Mouse (Mus musculus) kidney, adult 9 months (tissue): ENCODE measurements around the gene Fgfr4.

ENCODE experiments used
- DNase-seq: peaks from one replicate; pipeline ENCODE4 v3.0.0; 2022

The Fgfr4 gene

DNA sequence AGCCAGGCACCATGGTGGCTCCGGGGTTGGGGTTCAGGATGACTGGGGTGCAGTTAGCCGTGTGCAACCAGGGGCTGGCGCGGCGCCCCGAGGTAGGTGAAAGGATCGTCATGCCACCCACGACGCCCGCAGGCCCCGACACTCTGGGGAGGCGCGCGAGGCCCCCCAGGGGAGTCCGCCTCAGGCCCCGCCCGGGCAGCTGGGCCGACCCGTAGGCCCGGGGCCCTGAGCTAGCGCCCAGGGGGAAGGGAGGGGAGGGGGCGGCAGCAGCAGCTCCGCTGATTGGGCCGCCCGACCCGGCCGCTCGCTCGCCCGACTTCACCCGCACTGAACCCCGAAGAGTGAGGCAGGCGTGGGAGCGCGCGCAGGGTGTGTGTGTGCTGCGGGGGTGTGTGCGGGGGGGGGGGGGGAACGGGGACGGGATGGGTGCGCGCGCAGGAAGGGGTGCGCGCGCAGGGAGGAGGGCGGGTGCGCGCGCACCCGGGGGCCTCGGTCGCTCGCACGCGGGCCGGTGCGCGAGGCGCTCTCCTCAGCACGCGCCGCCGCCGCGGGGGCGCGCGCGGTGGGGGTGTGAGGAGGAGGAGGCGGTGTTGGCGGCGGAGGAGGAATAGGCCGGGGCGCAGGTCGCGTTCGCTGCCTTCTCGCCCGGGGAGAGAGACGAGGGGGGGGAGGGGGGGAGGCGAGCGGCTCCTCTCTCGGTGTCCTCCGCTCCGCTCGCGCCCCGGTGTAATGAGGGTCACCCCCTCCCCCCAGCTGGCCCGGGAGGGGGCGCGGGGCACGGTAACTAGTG lies 59.0 kb downstream of the Fgfr4 start:
- DNase-seq: peak; percentile 86

GRCm38 (mm10) chr13:55212011-55212360 lies 59.5 kb downstream of the Fgfr4 start:
- DNase-seq: peak; percentile 65

- DNase-seq: peak; percentile 70
Measured at GRCm38 (mm10) chr13:55212361-55213137, 60.1 kb downstream of the Fgfr4 start.

GRCm38 (mm10) chr13:55213138-55213806 lies 60.8 kb downstream of the Fgfr4 start:
- DNase-seq: no peak
